Mouse (Mus musculus) adrenal gland, adult 2 months (tissue): ENCODE results near the gene Endod1. TPM values are rescaled to one million over a fixed set of nuclear protein-coding genes. Genes with fewer than 3 reads are reported as not detected.

Experiments
- DNase-seq: peaks from one replicate; pipeline ENCODE4 v3.0.0; 2021
- polyA plus RNA-seq: library from polyadenylated mRNA; depleted of rRNA; stranded (reverse); fragments of >200 nt; gene quantifications from 2 replicates; pipeline ENCODE4 v1.2.3, GENCODE M21; 2012; rRNA removed
- total RNA-seq, 2 experiments: library from RNA; stranded (reverse); gene quantifications; 2 replicates each; pipeline ENCODE4 v1.2.3; 2021

The Endod1 gene
- total and polyA plus RNA-seq, 3 experiments: 15.0 to 32.5 (median 18.9) TPM

- DNase-seq: no peak
Measured at GRCm38 (mm10) chr9:14316618-14317017, 64.7 kb downstream of the Endod1 start.

DNA sequence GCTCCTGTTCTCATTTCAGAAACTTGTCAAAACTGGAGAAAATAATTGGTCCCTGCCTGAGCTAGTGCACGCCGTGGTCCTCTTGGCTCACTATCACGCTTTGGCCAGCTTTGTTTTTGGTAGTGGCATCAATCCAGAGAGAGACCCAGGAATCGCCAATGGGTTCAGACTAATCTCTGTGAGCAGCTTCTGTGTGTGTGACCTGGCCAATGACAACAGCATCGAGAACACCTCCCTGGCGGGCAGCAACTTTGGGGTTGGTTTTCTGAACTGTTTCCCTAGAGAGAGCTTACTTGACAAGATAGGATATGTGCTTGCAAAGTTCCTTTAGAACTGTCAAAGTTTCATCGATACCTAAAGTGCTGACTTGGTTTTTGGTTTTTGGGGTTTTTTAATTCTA, 66.8 kb downstream of the Endod1 start:
- DNase-seq: no peak

DNA sequence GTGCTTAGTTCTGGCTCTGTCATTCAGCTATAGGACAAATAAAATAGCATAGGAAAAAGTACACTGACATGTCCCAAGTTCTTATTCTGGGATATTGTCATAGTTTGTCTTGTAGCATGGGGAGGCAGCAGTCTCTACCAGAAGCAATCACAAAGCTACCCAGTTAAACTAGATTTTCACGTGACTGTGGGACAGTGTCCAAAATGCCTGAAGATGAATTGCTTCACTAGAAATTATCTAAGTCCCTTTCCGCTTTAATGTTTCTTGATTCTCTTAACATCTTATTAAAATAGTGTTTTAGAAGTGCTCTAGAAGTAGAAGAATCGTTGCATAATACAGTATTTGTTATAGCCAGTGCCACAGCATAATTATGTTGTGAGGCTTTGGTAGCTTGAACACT, 67.3 kb downstream of the Endod1 start:
- DNase-seq: no peak

DNA sequence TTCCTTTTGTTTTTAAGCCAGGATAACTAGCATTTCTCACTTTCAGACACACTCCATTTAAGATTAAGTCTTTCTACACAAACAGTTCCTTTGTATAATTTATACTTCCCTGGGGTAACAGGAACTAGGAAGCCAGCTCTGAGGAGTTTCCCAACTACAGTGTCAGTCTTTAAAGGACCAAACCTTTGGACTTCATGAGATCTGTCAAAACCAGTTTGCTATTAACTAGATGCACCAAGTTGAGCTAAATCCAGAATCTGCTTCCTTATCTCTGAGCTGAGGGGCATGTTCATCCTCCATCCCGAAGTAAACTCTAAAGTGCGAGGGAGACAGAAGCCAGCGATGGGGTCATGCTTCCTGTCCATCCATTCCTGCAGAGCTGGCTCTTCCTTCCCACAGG, 74.0 kb downstream of the Endod1 start:
- no peak for DNase-seq

DNA sequence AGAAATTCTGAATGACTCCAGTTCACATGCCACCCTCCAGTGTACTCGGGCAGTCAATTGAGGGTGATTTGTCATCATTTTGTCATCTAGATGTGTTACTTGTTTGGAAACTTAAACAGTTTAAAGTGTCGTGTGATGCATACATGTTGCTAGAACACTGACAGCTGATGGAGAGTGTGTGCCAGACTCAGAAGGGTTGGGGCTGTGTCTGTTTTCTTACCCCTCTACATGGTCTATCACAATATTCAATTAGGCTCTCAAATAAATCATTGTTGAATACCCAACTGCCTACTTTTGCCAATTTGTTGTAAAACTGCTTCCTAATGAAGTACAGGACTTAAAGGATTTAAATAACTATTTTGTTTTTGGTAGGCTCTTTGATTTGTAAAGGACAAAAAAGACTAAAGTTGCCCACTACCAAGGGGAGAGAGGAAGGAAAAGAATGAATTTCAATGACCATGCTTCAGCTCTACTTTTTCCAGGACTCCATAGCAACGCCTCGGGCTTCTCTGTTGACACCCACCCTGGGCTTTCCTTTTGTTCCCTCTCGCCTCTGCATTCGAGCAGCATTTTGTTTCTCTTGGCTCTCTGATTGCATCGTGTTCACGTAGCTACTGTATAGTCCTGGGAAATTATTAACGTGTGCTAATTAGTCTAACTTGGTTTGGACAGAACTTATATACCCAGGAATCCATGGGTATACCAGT, 76.9 kb downstream of the Endod1 start:
- no peak for DNase-seq

Other genes with a start within 250 kb of the Endod1 start
- 10 to 100 TPM; 58.8 to 65.1 TPM for gene Sesn3, start 106.4 kb downstream of the Endod1 start, total RNA-seq
- 16.1 and 19.4 TPM in 2 replicates for gene Sesn3, start 106.4 kb downstream of the Endod1 start, polyA plus RNA-seq
- gene Kdm4d, start 119.0 kb upstream of the Endod1 start, total RNA-seq: under 1 TPM; 0.29 to 0.41 TPM
- 0.36 and 0.37 TPM in 2 replicates for gene Kdm4d, start 119.0 kb upstream of the Endod1 start, polyA plus RNA-seq
- 100 to 1,000 TPM; 120 to 145 TPM for gene Cwc15, start 119.1 kb upstream of the Endod1 start, total RNA-seq
- gene Cwc15, start 119.1 kb upstream of the Endod1 start, polyA plus RNA-seq: 2.1 and 2.5 TPM in 2 replicates